Mouse (Mus musculus) embryonic facial prominence, embryonic 14.5 days (tissue): ENCODE measurements at regions not wholly inside any gene's neighbourhood (a gene's known extent, or its start where the extent isn't known, plus 50 kb on each side); places are given as distances from the start of the nearest gene placed in this dataset.

ENCODE experiments used
- ATAC-seq: fragments of 200-750 bp; cut with Nextera tagmentation; 2 replicates; pipeline ENCODE4 v1.8.0; 2017; ENCODE audit warnings: low read depth, moderate number of reproducible peaks, moderate TSS enrichment
- DNase-seq: peaks from one replicate; pipeline ENCODE4 v3.0.0-alpha.2; 2015; ENCODE audit warnings: low spot score
- H3K27ac ChIP-seq: fragments of 300-500 bp; sonication (generic); replicated peaks from 2 replicates; pipeline ENCODE4 v1.5.1; 2014; ENCODE audit warnings: low read depth, mild to moderate bottlenecking, low read length, moderate library complexity
- H3K27me3 ChIP-seq: fragments of 300-500 bp; sonication (generic); replicated peaks from 2 replicates; pipeline ENCODE4 v1.6.1; 2014; ENCODE audit warnings: low read length; ENCODE audit not compliant: control insufficient read depth, insufficient read depth
- H3K36me3 ChIP-seq: fragments of 300-500 bp; sonication (generic); 2 replicates; pipeline ENCODE4 v1.6.1; 2014; ENCODE audit warnings: low read length, mixed read lengths; ENCODE audit not compliant: control insufficient read depth, insufficient read depth
- H3K4me1 ChIP-seq: fragments of 300-500 bp; sonication (generic); 2 replicates; pipeline ENCODE4 v1.6.1; 2014; ENCODE audit warnings: antibody characterized with exemption, low read length; ENCODE audit not compliant: control insufficient read depth, insufficient read depth
- H3K4me2 ChIP-seq: fragments of 300-500 bp; sonication (generic); 2 replicates; pipeline ENCODE4 v1.6.1; 2014; ENCODE audit warnings: low read depth, mild to moderate bottlenecking, low read length, moderate library complexity, mixed read lengths
- H3K4me3 ChIP-seq: fragments of 300-500 bp; sonication (generic); 2 replicates; pipeline ENCODE4 v1.5.1; 2014; ENCODE audit warnings: low read depth, mild to moderate bottlenecking, low read length
- H3K9ac ChIP-seq: fragments of 300-500 bp; sonication (generic); 2 replicates; pipeline ENCODE4 v1.6.1; 2014; ENCODE audit warnings: low read depth, mild to moderate bottlenecking, low read length, moderate library complexity, mixed read lengths
- H3K9me3 ChIP-seq: fragments of 300-500 bp; sonication (generic); 2 replicates; pipeline ENCODE4 v1.6.1; 2016; ENCODE audit warnings: low read length; ENCODE audit not compliant: control insufficient read depth
- WGBS: fragments of 180-500 bp; shearing (Covaris S2); extraction: QIAGEN DNeasy Blood & Tissue Kit; methylation state at CpG from one replicate; pipeline ENCODE4 v1.1.7; 2014; 5-methylcytosine and 5-hydroxymethylcytosine counted together

DNA sequence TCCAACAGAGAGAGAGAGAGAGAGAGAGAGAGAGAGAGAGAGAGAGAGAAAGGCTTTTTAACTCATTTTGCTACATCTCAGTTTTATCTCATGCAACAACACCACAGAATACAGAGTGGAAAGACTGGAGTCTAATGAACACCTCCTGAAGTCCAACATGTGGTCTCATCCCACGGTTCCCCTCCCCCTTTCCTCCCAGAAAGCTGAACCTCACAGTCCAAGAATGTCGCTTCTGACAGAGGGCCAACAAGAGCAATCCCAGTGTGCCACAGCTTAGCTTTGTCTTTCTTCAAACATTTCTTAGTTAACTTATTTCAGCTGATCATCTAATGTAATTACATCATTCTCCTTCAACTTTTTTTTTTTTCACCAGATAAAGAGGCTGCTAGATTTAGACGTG is 180.5 kb upstream of the Egln3 start:
- no peak overlapping the region for H3K9ac ChIP-seq
- no peak overlapping the region for H3K4me2 ChIP-seq
- DNase-seq (peak; percentile 60), ATAC-seq (no peak)
- no peaks in the 10 kb centered on the region for H3K36me3 ChIP-seq
- H3K27ac ChIP-seq, result no peak overlapping the region
- H3K27me3 ChIP-seq, result no peaks in the 10 kb centered on the region
- H3K4me1 ChIP-seq, result no peaks in the 10 kb centered on the region
- H3K4me3 ChIP-seq, result no peak overlapping the region
- H3K9me3 ChIP-seq, result no peaks in the 10 kb centered on the region
- 19% methylated on average over 3 of the region's 3 CpGs for WGBS

GRCm38 (mm10) chr12:54382965-54383364 is 179.3 kb upstream of the Egln3 start:
- no peaks in the 10 kb centered on the region for H3K36me3 ChIP-seq
- H3K4me2 ChIP-seq, result no peak overlapping the region
- H3K27ac ChIP-seq, result no peak overlapping the region
- H3K9me3 ChIP-seq, result peaks cover 6% of the 10 kb centered on the region; the same call in 1 of the 2 replicates
- 92% methylated on average over 2 of the region's 2 CpGs for WGBS
- ATAC-seq (no peak), DNase-seq (no peak)
- H3K4me1 ChIP-seq, result no peaks in the 10 kb centered on the region
- no peak overlapping the region for H3K4me3 ChIP-seq
- no peaks in the 10 kb centered on the region for H3K27me3 ChIP-seq
- H3K9ac ChIP-seq, result no peak overlapping the region

DNA sequence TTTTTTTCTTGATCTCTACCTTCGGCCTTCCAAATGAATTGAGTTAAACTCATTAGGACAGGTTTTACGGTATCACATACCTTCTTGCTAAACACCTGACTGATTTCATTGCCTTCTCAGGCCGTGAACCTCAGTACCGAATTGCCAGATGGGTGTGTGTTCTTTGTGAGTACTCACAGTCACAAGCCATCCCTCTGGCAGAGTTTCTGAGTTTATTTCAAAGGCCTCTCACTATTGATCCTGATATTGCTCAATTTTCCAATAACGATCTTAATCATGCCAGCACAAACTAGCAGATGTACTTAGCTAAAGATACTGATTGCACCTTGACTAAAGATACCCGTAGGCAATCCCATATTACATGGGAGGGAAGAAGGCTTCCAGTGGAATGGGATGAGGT is 178.4 kb upstream of the Egln3 start:
- ATAC-seq, result no peak
- WGBS, result 85% methylated on average over 6 of the region's 6 CpGs
- no peak overlapping the region for H3K9ac ChIP-seq
- H3K4me3 ChIP-seq, result no peak overlapping the region
- H3K9me3 ChIP-seq, result peaks cover 6% of the 10 kb centered on the region; the same call in 1 of the 2 replicates
- no peaks in the 10 kb centered on the region for H3K36me3 ChIP-seq
- DNase-seq, result no peak
- H3K27ac ChIP-seq, result no peak overlapping the region
- H3K4me1 ChIP-seq, result no peaks in the 10 kb centered on the region
- H3K4me2 ChIP-seq, result no peak overlapping the region
- H3K27me3 ChIP-seq, result no peaks in the 10 kb centered on the region

DNA sequence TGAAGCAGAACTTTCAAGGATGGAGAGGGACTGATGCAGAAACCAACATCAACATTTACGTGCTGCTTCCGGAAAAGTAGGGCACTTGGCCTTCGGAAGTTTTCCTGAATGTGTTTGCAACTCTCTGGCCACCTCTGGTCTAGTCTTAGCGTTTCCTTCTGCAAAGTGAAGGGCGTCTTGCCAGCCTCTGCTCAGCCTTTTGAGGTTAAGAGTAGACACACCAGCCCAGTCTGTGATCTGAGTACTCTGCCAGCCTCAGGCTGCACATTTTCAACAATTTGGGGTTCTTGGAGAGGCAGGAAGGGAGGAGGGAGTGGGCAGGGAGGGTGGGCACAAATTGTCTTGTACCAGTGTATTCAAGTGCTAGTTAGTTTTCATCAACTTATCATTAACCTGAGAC is 176.7 kb upstream of the Egln3 start:
- H3K9ac ChIP-seq, result no peak overlapping the region
- H3K4me1 ChIP-seq, result no peaks in the 10 kb centered on the region
- H3K4me2 ChIP-seq, result no peak overlapping the region
- no peak overlapping the region for H3K4me3 ChIP-seq
- H3K9me3 ChIP-seq, result peaks cover 6% of the 10 kb centered on the region; the same call in 1 of the 2 replicates
- DNase-seq, result no peak
- ATAC-seq, result no peak
- no peaks in the 10 kb centered on the region for H3K36me3 ChIP-seq
- 88% methylated on average over 5 of the region's 5 CpGs for WGBS
- no peaks in the 10 kb centered on the region for H3K27me3 ChIP-seq
- H3K27ac ChIP-seq, result no peak overlapping the region

DNA sequence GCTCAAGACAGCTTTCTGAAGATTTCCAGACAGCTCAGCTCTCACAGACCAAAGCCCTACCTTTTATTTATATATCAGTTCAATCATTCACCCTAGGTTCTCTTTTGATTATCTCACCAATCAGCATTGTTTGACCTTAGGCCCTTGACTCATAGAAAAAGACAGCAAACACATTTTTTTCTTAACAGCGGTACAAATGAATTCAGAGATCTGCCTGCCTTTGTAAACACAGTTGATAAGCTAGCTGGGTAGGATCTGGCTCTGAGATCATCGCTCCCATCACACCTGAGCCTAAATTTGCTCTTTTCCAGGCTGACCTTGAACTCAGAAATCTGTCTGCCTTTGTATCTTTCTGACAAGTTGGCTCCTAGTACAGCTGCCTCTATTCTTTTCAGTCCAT is 174.9 kb upstream of the Egln3 start:
- Histone ChIP-seq H3K9me3 (peaks cover 6% of the 10 kb centered on the region; the same call in 1 of the 2 replicates), H3K4me2 (no peak overlapping the region), H3K4me3 (no peak overlapping the region), H3K4me1 (no peaks in the 10 kb centered on the region), H3K36me3 (no peaks in the 10 kb centered on the region), H3K27me3 (no peaks in the 10 kb centered on the region), H3K27ac (no peak overlapping the region), H3K9ac (no peak overlapping the region)
- 80% methylated on average over 2 of the region's 2 CpGs for WGBS
- ATAC-seq (no peak), DNase-seq (no peak)

DNA sequence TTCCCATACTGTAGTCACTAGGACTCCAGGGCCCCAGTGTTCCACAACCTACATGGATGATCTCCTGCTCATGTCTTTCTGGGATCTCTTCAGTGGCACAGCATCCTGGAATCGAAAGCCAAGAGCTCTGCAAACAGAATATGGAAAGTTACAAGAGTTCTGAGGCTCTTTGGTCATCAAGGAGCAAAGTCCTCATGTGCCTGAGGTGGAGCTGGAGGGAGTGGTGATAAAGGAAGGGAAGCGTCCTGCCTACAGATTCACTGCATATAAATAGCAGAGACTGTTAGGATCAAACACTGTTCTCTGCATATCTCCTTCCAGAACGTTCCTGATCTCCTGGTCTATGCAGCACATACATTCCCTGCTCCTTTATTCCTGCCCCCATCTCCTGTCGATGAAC is 170.4 kb upstream of the Egln3 start:
- WGBS, result 73% methylated on average over 4 of the region's 4 CpGs
- DNase-seq, result no peak
- Histone ChIP-seq H3K4me1 (no peaks in the 10 kb centered on the region), H3K27ac (no peak overlapping the region), H3K4me3 (no peak overlapping the region), H3K4me2 (no peak overlapping the region), H3K9ac (no peak overlapping the region), H3K9me3 (peaks cover 6% of the 10 kb centered on the region; the same call in 1 of the 2 replicates), H3K36me3 (no peaks in the 10 kb centered on the region), H3K27me3 (no peaks in the 10 kb centered on the region)
- no peak for ATAC-seq

DNA sequence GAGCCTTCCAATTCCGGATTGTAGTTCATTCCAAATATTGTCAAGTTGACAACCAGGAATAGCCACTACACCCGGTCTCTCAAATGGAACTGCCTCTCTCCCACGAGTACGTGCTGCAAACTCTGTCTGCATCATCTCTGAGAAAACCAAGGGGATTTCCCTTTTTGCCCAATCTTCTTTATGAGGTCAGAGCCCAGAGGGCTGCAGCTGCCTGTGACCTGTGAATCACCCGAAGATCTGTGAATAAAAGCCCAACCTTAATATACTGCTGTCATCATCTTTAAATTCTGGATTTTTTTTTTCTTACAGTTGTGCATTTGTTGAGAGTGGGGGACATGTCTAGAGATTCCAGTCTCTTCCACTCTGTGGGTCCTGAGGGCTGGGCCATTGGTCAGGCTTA is 165.6 kb upstream of the Egln3 start:
- 79% methylated on average over 5 of the region's 5 CpGs for WGBS
- no peak overlapping the region for H3K9ac ChIP-seq
- H3K36me3 ChIP-seq, result no peaks in the 10 kb centered on the region
- no peak for ATAC-seq
- H3K27me3 ChIP-seq, result no peaks in the 10 kb centered on the region
- no peaks in the 10 kb centered on the region for H3K9me3 ChIP-seq
- no peaks in the 10 kb centered on the region for H3K4me1 ChIP-seq
- DNase-seq, result no peak
- H3K4me2 ChIP-seq, result no peak overlapping the region
- H3K4me3 ChIP-seq, result no peak overlapping the region
- no peak overlapping the region for H3K27ac ChIP-seq

GRCm38 (mm10) chr12:54364381-54365095 is 160.9 kb upstream of the Egln3 start:
- DNase-seq, result no peak

DNA sequence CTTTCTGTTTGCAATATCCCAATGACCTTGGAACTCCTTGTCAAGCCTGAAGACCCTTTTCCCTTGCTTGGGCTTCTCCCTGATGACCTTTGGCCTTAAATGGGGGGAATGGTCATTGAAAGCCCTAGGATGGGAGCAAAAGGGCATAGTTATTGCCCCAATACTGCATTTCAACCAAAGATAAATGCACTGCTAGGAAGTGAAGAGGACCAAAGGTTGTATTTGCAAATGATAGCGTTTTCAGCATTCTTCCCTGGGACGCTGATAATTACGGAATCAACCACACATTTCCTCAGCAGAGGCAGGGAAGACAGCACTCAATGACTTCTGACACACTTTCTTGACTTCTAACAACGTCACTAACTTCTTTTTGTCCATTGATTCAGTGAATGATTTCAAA is 158.1 kb upstream of the Egln3 start:
- Histone ChIP-seq H3K9me3 (peaks cover 4% of the 10 kb centered on the region; the same call in 1 of the 2 replicates), H3K4me3 (no peak overlapping the region), H3K9ac (no peak overlapping the region), H3K27ac (no peak overlapping the region), H3K36me3 (no peaks in the 10 kb centered on the region), H3K27me3 (no peaks in the 10 kb centered on the region), H3K4me1 (no peaks in the 10 kb centered on the region), H3K4me2 (no peak overlapping the region)
- no peak for ATAC-seq
- DNase-seq, result no peak
- WGBS, result 93% methylated on average over 4 of the region's 4 CpGs

More at GRCm38 (mm10) chr12:54364381-54365095, 160.9 kb upstream of the Egln3 start:
- Histone ChIP-seq H3K4me3 (no peak overlapping the region), H3K36me3 (no peaks in the 10 kb centered on the region), H3K9me3 (peaks cover 4% of the 10 kb centered on the region; the same call in 1 of the 2 replicates), H3K4me1 (no peaks in the 10 kb centered on the region), H3K27ac (no peak overlapping the region), H3K4me2 (no peak overlapping the region), H3K9ac (no peak overlapping the region), H3K27me3 (no peaks in the 10 kb centered on the region)
- 74% methylated on average over 11 of the region's 11 CpGs for WGBS
- no peak for ATAC-seq
